Mouse (Mus musculus): ENCODE measurements around the gene Upp1. TPM values are rescaled to one million over a fixed set of nuclear protein-coding genes. Genes with fewer than 3 reads are reported as not detected.
A peak's percentile ranks its signal among the peaks of the same experiment; 100 is the strongest.

The Upp1 gene
- 7.7 and 8.8 TPM in 2 replicates for polyA plus RNA-seq (2014; fragmentation: Nextera tagmentation; extraction: Ambion mirVana)

GRCm38 (mm10) chr11:9118050-9118420 is at the start of gene Upp1:
TSS of gene Upp1 (plus strand) at chr11:9118103.
- under 1% methylated on average over 7 of the region's 7 CpGs for WGBS
- ATAC-seq (ENCODE audit: low FRiP score) (peak; percentile 36), DNase-seq (ENCODE audit: low spot score) (no peak)
- Histone ChIP-seq H3K9ac (ENCODE audit: low read depth, low read length) (peak within 1 kb of the TSS; percentile 44; the same call in 1 of the 2 replicates), H3K4me2 (replicated peaks; ENCODE audit: low read depth, low read length) (peak within 1 kb of the TSS; percentile 97), H3K9me3 (ENCODE audit: control insufficient read depth, low read length) (no peaks in the 10 kb centered on the region), H3K27me3 (ENCODE audit: control insufficient read depth, insufficient read depth, low read length) (peaks cover 22% of the 10 kb centered on the region), H3K4me3 (ENCODE audit: low read depth, low read length) (peak within 1 kb of the TSS; percentile 45), H3K4me1 (replicated peaks; ENCODE audit: control insufficient read depth, insufficient read depth, low read length) (0 out of 2 replicates have a peak, but pooled peaks cover 8% of the 10 kb centered on the region), H3K27ac (ENCODE audit: low read depth, low read length) (no peak within 1 kb of the TSS), H3K36me3 (ENCODE audit: control insufficient read depth, insufficient read depth, low read length) (no peaks in the 10 kb centered on the region)

GRCm38 (mm10) chr11:9076444-9076843 is 41.5 kb upstream of the Upp1 start:
- Histone ChIP-seq H3K9ac (ENCODE audit: low read depth, low read length) (no peak overlapping the region), H3K27me3 (ENCODE audit: control insufficient read depth, insufficient read depth, low read length) (no peaks in the 10 kb centered on the region), H3K4me3 (ENCODE audit: low read depth, low read length) (no peak overlapping the region), H3K4me2 (replicated peaks; ENCODE audit: low read depth, low read length) (no peak overlapping the region), H3K9me3 (ENCODE audit: control insufficient read depth, low read length) (no peaks in the 10 kb centered on the region), H3K27ac (ENCODE audit: low read depth, low read length) (no peak overlapping the region), H3K4me1 (replicated peaks; ENCODE audit: control insufficient read depth, insufficient read depth, low read length) (no peaks in the 10 kb centered on the region), H3K36me3 (ENCODE audit: control insufficient read depth, insufficient read depth, low read length) (no peaks in the 10 kb centered on the region)
- WGBS = 84% methylated on average over 3 of the region's 3 CpGs
- ATAC-seq (ENCODE audit: low FRiP score) (no peak), DNase-seq (ENCODE audit: low spot score) (no peak)

- no peak overlapping the region for H3K9ac ChIP-seq (ENCODE audit: low read depth, low read length)
- no peak for DNase-seq (ENCODE audit: low spot score)
- H3K27ac ChIP-seq (ENCODE audit: low read depth, low read length) = no peak overlapping the region
- no peaks in the 10 kb centered on the region for H3K9me3 ChIP-seq (ENCODE audit: control insufficient read depth, low read length)
- H3K27me3 ChIP-seq (ENCODE audit: control insufficient read depth, insufficient read depth, low read length) = peaks cover 13% of the 10 kb centered on the region
- WGBS = 85% methylated on average over 2 of the region's 2 CpGs
- no peak overlapping the region for H3K4me3 ChIP-seq (ENCODE audit: low read depth, low read length)
- no peak for ATAC-seq (ENCODE audit: low FRiP score)
- no peak overlapping the region for H3K4me2 ChIP-seq (replicated peaks; ENCODE audit: low read depth, low read length)
- H3K4me1 ChIP-seq (replicated peaks; ENCODE audit: control insufficient read depth, insufficient read depth, low read length) = 0 out of 2 replicates have a peak, but pooled peaks cover 4% of the 10 kb centered on the region
- no peaks in the 10 kb centered on the region for H3K36me3 ChIP-seq (ENCODE audit: control insufficient read depth, insufficient read depth, low read length)
Measured at GRCm38 (mm10) chr11:9113189-9113588, 4.7 kb upstream of the Upp1 start.

- no peak overlapping the region for H3K27ac ChIP-seq (ENCODE audit: low read depth, low read length)
- no peaks in the 10 kb centered on the region for H3K36me3 ChIP-seq (ENCODE audit: control insufficient read depth, insufficient read depth, low read length)
- 16% methylated on average over 9 of the region's 9 CpGs for WGBS
- H3K9me3 ChIP-seq (ENCODE audit: control insufficient read depth, low read length) = no peaks in the 10 kb centered on the region
- peaks cover 22% of the 10 kb centered on the region for H3K27me3 ChIP-seq (ENCODE audit: control insufficient read depth, insufficient read depth, low read length)
- H3K4me2 ChIP-seq (replicated peaks; ENCODE audit: low read depth, low read length) = no peak overlapping the region
- H3K4me1 ChIP-seq (replicated peaks; ENCODE audit: control insufficient read depth, insufficient read depth, low read length) = 0 out of 2 replicates have a peak, but pooled peaks cover 8% of the 10 kb centered on the region
- no peak overlapping the region for H3K9ac ChIP-seq (ENCODE audit: low read depth, low read length)
- DNase-seq (ENCODE audit: low spot score) = peak; percentile 14
- no peak overlapping the region for H3K4me3 ChIP-seq (ENCODE audit: low read depth, low read length)
- ATAC-seq (ENCODE audit: low FRiP score) = no peak
Measured at GRCm38 (mm10) chr11:9115367-9116120, 2.4 kb upstream of the Upp1 start.

- ATAC-seq (ENCODE audit: low FRiP score) (no peak), DNase-seq (ENCODE audit: low spot score) (peak; percentile 40)
- H3K9ac ChIP-seq (ENCODE audit: low read depth, low read length) = no peak overlapping the region
- no peaks in the 10 kb centered on the region for H3K9me3 ChIP-seq (ENCODE audit: control insufficient read depth, low read length)
- H3K4me3 ChIP-seq (ENCODE audit: low read depth, low read length) = no peak overlapping the region
- no peak overlapping the region for H3K4me2 ChIP-seq (replicated peaks; ENCODE audit: low read depth, low read length)
- 0 out of 2 replicates have a peak, but pooled peaks cover 8% of the 10 kb centered on the region for H3K4me1 ChIP-seq (replicated peaks; ENCODE audit: control insufficient read depth, insufficient read depth, low read length)
- H3K27me3 ChIP-seq (ENCODE audit: control insufficient read depth, insufficient read depth, low read length) = peaks cover 22% of the 10 kb centered on the region
- no peaks in the 10 kb centered on the region for H3K36me3 ChIP-seq (ENCODE audit: control insufficient read depth, insufficient read depth, low read length)
- under 1% methylated on average over 10 of the region's 10 CpGs for WGBS
- no peak overlapping the region for H3K27ac ChIP-seq (ENCODE audit: low read depth, low read length)
Measured at GRCm38 (mm10) chr11:9116121-9116520, 1.8 kb upstream of the Upp1 start.

GRCm38 (mm10) chr11:9116916-9117315 is 987 bp upstream of the Upp1 start:
- Histone ChIP-seq H3K9ac (ENCODE audit: low read depth, low read length) (no peak overlapping the region), H3K36me3 (ENCODE audit: control insufficient read depth, insufficient read depth, low read length) (no peaks in the 10 kb centered on the region), H3K4me3 (ENCODE audit: low read depth, low read length) (no peak overlapping the region), H3K27me3 (ENCODE audit: control insufficient read depth, insufficient read depth, low read length) (peaks cover 22% of the 10 kb centered on the region), H3K4me1 (replicated peaks; ENCODE audit: control insufficient read depth, insufficient read depth, low read length) (0 out of 2 replicates have a peak, but pooled peaks cover 8% of the 10 kb centered on the region), H3K4me2 (replicated peaks; ENCODE audit: low read depth, low read length) (no peak overlapping the region), H3K9me3 (ENCODE audit: control insufficient read depth, low read length) (no peaks in the 10 kb centered on the region), H3K27ac (ENCODE audit: low read depth, low read length) (no peak overlapping the region)
- DNase-seq (ENCODE audit: low spot score) (no peak), ATAC-seq (ENCODE audit: low FRiP score) (no peak)
- WGBS = 2% methylated on average over 3 of the region's 3 CpGs

DNA sequence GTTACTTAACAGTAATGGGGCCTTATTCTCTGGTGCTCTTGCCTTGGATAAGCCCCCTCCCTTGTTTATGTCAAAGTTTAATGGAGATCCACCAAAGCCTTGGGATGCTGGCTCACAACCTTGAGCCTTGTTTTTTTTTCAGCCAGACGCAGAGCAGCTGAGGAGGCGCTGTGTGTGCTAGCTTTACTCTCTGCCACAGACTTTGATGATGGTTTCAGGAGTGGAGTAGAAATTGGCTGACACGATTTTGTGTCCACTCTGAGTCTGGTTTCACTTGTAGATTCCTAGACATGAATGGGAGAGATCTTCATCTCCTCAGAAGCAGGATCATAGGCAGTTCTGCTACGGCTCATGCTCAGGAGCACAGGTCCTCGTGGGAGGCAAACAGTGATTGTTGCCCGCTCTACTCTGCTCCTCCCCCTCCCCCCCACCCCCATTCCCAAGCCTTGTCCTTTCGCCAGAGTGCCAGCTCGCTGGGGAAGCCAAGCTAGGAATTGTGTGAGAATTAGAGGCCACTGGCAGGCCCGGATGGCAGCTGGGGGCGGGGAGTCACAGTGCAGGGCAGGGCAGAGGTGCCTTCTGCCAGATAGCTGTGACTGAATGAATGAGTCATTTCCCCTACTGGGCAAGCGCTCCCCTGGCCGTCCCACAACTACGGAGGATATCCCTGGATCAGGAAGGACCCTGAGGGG is 399 bp upstream of the Upp1 start:
- Histone ChIP-seq H3K9ac (ENCODE audit: low read depth, low read length) (no peak overlapping the region), H3K9me3 (ENCODE audit: control insufficient read depth, low read length) (no peaks in the 10 kb centered on the region), H3K4me1 (replicated peaks; ENCODE audit: control insufficient read depth, insufficient read depth, low read length) (0 out of 2 replicates have a peak, but pooled peaks cover 8% of the 10 kb centered on the region), H3K27ac (ENCODE audit: low read depth, low read length) (no peak overlapping the region), H3K4me2 (replicated peaks; ENCODE audit: low read depth, low read length) (peak overlapping the region; percentile 97), H3K27me3 (ENCODE audit: control insufficient read depth, insufficient read depth, low read length) (peaks cover 22% of the 10 kb centered on the region), H3K36me3 (ENCODE audit: control insufficient read depth, insufficient read depth, low read length) (no peaks in the 10 kb centered on the region), H3K4me3 (ENCODE audit: low read depth, low read length) (peak overlapping the region; percentile 45)
- 3% methylated on average over 13 of the region's 13 CpGs for WGBS
- peak; percentile 50 for DNase-seq (ENCODE audit: low spot score)
- peak; percentile 57 for ATAC-seq (ENCODE audit: low FRiP score)

GRCm38 (mm10) chr11:9118421-9119121 is 668 bp downstream of the Upp1 start:
- peak overlapping the region; percentile 44; the same call in 1 of the 2 replicates for H3K9ac ChIP-seq (ENCODE audit: low read depth, low read length)
- peak overlapping the region; percentile 97 for H3K4me2 ChIP-seq (replicated peaks; ENCODE audit: low read depth, low read length)
- no peaks in the 10 kb centered on the region for H3K9me3 ChIP-seq (ENCODE audit: control insufficient read depth, low read length)
- no peaks in the 10 kb centered on the region for H3K36me3 ChIP-seq (ENCODE audit: control insufficient read depth, insufficient read depth, low read length)
- H3K27ac ChIP-seq (ENCODE audit: low read depth, low read length) = no peak overlapping the region
- DNase-seq (ENCODE audit: low spot score) (peak; percentile 58), ATAC-seq (ENCODE audit: low FRiP score) (peak; percentile 43)
- under 1% methylated on average over 39 of the region's 40 CpGs for WGBS
- 0 out of 2 replicates have a peak, but pooled peaks cover 8% of the 10 kb centered on the region for H3K4me1 ChIP-seq (replicated peaks; ENCODE audit: control insufficient read depth, insufficient read depth, low read length)
- peaks cover 22% of the 10 kb centered on the region for H3K27me3 ChIP-seq (ENCODE audit: control insufficient read depth, insufficient read depth, low read length)
- peak overlapping the region; percentile 45 for H3K4me3 ChIP-seq (ENCODE audit: low read depth, low read length)
